Mouse (Mus musculus) yolk sac, embryonic 10.5 days (tissue): Measurements from ENCODE around the gene Crtam.

Experiments
- DNase-seq: peaks from one replicate; pipeline ENCODE4 v3.0.0-alpha.2; 2017; ENCODE audit warnings: low spot score

The Crtam gene

DNA sequence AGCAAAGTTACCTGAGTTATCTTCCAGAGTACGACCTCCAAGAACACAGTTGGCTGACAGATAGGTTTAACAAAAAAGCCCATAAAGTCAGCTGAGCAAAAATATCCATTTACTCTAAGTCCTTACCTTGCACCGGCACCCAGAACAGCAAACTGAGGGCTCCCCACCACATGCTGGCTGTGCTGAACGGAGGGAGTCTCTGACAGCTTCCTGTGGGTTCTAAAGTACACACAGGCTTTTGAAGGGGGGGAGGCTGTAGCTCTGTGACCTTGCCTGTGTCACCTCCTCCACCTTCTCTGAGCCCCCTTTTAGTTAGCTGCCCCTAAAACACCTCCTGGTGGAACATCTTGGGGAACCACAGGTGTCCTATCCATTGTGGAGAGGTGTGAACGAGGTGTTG is at the start of gene Crtam:
TSS of gene Crtam (minus strand) at position 214 of the 400 bp plus-strand sequence.
- DNase-seq, result no peak

DNA sequence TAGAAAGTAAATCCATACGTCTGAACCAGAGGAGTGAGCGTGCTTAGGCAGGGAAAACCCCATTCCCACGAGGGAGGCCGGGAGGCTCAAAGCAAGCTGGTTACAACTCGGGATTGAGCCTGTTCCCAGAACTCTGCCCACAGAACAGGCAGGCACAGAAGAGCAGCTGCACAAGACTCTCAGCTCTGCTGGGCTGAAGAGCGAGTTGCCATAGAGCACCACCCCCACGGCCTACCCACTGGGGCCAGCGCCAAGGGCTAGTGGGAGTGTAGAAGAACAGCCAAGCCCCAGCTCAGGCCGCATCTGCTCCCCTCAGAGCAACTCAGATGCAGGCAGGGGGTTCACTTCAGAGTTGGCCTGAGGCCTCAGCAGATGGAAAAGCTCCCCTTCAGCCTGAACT is 49.7 kb upstream of the Crtam start:
- no peak for DNase-seq

DNA sequence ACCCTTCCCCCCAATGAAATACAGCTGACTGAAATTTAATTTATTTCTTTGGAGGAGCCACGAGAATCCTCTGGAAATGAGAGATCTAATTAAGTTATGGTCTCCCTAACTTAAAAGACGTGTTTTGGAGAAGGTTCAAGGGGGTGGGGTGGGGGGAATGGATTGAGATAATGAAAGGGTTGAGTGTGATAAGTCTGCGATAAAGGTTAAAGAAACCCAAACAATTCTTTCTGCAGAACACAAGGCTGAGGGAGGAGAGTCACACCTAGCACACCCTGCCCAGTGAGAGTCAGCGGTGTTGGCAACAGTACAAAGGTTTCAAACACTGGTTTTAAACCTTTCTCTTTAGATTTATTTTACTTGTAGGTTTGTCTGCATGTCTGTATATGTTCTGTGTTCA is 49.0 kb upstream of the Crtam start:
- no peak for DNase-seq

DNA sequence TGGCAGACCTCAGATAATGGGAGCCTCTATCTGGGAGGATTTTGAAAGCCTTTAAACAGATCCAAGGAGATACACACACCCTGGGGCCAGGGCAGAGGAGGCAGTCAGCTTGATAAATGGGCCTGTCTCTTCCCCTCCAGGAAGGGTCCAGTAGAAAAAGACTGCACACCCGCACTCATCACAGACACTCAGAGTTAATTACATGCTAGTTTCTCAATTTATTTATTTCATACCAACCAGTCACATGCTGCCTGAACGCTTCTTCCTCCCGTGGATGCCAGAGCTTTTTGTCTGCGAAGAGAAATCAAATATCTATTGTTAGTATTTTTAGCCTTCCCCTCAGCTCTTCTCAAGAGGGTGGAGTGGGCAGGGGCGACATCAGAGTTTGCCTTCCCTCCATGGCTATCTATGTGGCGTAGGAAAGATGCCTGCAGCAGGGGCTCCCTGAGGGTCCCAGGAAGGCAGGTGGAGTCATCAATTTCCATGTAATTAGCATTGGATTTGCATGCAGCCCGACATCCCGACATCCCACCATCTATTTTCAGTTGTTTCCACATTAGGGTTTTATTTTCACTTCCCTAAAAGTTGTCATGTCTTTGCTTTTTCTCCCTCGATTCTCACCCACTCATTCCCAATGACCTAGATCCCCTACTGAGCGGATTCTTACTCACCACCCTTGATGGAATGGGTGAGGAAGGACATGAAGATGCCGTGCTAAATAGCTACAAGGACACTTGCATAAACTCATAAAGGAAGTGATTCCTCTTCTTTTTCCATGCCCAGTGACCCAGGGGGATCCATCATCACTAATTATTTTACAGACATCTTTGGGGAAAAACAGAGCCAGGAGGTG is 46.9 kb upstream of the Crtam start:
- no peak for DNase-seq

DNA sequence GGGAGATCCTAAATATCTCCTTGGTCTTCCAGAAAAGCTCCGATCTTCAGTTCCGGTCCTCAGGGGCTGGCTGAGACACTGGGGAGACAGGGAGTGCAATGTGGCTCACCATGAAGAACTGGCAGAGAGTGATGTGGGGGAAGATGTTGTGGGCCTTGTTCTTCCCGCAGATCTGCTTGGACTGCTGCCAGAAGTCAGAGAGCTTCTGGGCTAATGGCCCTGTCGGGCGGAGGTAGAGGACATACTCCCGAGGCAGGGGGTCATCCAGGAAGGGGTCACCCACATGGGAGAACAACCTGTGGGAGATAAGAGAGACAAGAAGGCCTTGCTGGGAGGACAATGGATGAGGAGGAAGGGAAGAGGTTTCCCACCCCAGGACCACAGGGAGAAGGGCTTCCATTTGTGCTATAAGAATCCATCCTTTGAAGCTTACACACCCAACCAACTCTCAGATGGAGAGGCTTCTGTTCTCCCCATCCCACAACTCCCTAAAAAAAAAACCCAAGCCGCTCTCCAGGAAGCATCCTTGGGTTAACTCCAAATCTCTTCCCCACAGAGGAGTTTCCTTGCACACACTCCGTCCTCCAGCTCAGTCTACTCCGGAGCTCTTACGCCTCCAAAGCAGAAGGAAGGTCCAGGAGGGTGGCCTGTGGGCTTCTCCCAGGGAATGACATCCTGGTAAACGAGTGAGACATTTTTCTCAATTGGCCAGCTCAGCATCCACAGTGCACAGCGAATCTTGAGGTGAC is 46.1 kb upstream of the Crtam start:
- DNase-seq, result no peak

DNA sequence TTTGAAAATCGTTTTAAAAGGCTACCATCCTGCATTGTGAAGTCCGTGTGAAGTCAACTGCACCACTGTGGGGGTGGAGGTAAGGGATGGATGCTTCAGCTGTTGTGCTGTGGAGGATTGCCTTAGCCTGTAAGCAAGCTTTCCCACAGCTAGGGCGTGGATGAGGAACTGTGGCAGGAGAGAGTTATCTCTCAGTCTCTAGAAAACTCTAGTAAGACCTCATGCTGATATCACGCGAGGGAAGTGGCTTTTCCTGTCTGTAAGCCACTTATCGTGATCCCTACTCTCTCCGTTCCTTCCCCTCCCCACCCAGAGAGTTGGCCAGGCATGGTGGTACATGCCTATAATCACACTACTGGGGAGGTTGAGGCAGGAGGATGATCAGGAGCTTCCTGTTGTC is 44.9 kb upstream of the Crtam start:
- no peak for DNase-seq

DNA sequence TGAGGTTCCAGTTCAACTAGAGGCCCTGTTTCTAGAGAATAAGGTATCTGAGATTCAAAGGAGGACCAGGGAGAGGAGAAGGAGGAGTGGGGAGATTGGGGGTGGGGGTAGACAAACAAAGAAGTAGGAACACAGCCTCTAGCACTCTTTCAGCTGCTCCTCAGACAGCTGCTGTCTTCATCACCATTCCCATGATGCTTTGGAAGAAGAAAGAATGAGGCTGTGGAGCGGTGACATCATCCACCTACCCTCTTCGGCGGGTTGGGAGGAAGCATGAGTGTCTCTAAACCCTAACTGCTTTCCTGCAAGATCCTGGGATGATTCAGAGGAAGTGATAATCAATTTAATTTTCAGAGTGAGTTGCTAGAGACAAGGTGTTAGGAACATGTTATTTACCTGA is 44.4 kb upstream of the Crtam start:
- no peak for DNase-seq

DNA sequence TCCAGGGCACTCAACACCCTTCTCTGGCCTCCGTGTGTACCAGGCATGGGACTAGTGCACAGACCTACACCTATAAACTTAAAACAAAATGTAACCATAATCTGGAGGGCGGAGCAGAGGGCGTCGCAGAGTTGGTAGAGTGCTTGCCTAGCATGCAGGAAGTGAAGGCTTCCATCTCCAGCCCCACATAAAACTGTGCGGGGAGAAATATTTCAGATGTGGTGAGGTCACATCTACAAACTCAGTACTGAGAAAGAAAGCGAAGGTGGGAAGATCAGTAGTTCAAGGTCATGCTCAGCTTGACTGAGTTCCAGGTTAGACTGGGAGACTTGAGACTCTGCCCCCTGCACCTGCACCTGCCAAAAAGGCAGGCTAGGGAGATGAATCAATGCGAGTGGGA is 43.8 kb upstream of the Crtam start:
- no peak for DNase-seq

DNA sequence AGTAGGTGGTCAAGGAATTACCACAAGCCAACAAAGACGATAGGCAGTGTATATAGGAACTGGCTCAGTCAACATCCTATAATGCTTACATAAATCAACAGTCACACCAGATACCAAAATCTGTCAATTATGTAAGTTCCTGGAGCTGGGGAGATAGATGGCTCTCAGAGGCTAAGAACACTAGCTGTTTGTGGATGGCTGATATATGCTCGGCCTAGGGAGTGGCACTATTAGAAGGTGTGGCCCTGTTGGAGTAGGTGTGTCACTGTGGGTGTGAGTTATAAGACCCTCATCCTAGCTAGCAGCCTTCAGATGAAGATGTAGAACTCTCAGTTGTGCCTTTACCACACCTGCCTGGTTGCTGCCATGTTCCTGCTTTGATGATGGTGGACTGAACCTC is 43.2 kb upstream of the Crtam start:
- no peak for DNase-seq

DNA sequence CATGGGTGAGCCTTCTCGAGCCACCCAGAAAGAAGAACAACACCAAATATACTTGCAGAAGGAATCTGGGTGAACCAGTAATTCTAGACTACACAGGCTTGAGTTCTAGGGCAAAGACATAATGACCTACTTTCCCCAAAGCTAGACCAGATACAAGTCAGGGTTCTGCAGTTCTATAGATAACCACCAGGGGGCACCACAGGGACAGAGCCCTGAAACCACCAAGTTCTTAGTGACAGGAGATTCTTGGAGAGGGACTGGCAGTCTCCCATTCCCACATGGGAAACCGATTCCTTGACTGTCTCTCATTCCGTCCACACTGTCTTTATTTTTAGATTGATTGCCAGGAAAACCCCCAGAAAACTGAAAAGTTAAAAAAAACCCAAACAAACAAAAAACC is 40.2 kb upstream of the Crtam start:
- DNase-seq, result peak; percentile 69

DNA sequence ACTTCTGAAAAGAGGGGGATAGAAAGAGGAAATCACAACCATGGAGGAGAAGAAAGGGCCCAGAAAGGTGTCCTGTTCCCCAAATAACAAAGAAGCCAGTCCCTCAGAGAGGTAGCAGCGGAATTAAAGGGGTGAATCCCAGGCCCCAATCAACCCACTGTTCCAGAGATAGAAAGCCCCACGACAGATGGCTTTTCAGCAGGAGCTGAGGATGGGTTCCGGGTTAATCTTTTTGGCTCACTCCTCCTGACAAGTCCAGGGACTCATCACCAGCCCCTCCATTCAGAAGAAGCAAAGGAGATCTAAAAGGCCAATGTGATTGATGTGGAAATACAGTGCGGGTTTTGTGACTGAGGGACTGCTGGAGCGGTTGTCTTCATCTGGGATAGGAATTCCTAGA is 39.2 kb upstream of the Crtam start:
- DNase-seq, result no peak

DNA sequence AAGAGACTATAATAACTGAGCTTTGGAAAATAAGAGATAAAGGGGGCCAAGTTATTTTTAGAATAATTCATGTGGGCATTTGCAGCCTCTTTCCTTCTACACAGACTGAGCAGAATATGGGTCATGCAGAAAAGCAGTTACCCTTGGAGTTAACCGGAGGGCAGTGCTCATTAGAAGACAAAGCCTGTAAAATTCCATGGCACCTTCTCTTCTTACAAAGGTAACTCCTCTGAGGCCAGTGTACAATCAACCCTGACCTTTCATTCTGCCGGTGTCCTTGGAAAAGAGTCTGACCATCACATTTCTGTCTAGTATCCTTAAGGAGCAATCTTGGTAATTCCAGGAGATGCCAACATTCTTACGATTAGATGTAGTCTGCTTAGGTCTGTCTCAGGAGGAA is 37.0 kb upstream of the Crtam start:
- no peak for DNase-seq

DNA sequence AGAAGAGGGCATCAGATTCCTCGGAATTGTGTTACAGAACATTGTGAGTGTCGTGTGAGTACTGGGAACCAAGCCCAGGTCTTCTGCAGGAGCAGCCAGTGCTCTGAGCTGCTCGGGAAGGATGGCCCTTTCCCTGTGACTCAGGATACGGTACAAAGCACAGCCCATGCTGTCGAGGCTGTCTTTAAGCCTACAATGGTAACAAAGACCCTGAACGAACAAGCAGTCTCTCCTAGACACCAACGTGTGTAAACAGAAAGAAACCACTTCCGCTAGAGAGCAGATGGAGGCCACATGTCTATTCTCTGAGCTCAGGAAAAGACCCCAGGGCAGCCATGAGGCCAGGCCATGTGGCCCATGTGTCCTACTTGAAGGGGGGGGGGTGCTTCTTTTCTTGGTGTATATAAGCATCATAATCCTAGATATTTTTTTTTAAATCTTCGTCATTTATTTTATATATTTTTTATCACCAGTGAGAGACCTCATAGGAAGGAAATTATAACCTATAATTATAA is 33.8 kb upstream of the Crtam start:
- no peak for DNase-seq

DNA sequence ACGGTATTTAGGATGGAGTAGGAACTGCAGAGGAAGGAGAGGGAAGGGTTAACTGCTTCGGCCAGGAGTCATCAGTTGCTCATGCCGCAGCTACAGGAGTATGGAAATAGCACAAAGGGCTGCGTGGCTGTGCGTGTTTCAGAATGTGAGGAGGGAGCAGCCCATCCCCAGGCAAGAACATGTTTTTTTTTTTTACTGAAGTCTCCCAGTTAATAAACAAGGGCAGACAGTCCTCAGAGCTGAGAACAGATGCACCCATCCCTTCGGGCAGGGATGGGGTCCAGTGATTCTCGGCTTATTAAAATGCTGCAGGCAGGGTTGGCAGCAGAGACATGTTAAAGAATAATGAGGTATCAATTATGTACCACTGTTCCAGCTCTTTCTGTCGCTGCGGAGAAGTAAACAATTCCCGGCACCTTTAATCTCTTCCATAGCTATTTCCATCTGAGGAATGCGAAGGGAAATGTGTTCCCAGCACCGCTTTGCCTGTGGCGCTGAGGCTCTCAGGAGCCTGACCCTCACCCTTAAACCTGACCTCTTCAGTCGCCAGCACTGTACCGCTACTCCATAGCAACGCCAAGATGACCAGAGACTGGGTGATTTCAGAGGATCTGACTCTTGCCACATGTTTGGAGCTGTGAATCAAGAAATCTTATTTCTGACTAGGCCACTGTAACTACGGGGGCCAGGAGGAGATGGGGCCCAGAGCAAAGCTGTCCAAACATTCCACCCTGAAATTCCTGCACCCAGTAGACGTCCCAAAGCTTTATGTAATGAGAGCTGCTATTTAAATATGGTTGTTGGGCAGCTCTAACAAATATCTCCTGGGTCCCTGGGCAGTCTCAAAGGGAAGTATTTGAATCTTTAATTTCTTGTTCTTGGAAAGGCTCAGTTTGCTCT is 27.4 kb upstream of the Crtam start:
- DNase-seq, result no peak

DNA sequence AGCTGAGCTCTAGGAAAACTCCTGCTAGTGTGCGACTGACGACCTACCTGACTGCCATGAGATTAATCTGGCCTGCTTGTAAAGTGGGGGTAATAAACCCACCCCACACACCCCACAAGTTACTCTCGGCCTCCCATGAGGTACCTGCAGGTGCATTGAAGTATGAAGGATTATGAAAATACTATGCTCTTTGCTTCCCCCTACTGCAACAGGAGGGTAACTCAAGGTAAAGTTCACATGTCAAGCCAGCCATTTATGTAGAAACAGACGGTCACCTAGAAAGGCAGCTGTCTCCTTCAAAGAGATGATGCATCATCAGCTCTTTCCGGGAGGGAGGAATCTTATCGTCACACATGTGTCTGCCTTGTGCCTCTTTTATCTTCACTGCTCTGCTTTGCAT is 25.4 kb upstream of the Crtam start:
- no peak for DNase-seq

DNA sequence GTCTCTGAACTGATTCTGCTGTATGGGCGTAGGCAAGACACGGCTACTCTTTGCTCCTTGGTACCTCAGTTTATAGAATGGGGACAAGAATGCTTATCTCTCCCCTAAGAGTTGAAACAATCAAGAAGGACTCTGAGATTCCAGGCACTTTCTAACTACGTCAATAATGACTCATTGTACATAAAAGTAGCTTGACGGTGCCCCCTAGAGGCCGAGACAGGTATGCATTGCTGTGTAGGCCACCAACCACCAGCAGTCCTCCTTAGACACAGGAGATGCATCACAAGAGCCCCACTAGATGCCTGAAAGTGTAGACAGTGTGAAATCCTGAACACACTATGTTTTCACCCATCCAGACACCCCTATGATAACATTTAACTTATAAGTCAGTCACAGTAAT is 24.0 kb upstream of the Crtam start:
- DNase-seq, result peak; percentile 15

DNA sequence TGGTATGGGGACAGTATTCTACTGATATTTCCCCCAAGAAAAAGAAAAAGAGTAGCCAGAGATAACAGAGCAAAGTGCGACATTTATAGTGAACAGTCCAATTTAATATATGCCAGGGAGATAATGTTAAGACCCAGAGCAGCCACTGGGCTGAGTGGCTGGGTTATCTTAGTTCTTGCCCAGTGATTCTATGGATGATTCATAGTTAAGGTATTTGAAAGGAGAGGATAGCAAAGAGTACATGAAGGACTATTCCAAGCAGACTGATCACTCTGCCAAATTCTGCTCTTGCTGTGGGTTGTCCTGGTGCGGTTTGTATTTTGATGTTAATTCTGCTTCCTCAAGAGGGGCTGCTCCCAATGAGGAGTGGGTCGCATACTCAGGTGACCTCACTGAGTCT is 17.3 kb upstream of the Crtam start:
- DNase-seq, result no peak

DNA sequence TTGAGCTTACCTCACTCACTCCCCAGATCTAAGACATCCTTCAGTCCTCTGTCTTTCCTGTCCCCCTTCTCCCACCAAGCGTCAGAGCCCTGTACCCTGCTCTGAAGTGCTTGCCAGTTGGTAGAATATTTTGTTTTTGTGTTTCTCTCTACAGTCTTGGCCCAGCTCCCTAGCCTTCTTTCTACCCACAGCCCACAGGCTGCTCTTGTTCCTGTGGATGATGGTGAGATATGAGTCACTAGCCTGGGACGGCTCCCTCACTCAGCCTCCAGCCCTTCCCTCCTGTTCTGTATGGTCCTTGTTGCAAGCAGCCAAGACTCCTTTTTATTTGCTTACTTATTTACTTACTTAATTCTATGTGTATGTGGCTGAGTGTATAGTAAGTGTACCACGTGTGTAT is 16.1 kb upstream of the Crtam start:
- no peak for DNase-seq

DNA sequence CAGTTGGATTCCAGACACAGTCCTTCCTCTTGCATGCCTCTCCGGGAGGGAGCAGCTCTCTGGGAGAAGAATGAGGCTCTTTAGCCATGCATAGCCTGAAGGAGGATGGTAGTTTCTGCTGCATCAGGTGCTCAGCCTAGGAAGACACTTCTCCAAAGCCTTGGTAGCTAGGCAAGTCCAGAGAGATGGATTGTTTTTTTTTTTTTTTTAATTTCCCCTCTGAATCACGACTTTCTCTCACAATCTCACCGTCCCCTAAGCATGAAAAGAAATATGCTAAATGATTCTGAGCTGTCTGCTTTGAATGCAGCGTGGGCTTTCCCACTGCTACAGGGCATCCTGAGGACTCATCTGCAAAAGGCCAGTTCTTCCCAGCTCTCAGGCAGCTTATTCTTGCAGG is 10.1 kb upstream of the Crtam start:
- no peak for DNase-seq

DNA sequence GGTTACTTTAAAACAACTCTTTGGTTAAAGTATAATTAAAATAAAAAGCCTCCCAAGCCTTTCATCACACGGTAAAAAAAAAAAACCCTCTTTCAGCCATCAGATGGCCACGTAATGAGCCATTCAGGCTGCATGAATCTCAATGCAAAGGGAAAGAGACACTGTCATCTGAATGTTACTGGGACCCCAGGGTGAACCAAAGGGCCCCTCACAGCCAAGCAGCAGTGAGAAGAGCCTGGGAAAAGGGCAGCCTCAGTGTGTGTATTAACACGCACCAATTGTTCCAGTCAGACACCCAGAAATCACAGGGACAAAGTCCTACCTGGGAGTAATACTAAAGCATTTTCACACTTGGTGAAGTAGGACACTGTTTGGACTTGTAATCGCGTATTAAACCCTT is 8.0 kb upstream of the Crtam start:
- no peak for DNase-seq

DNA sequence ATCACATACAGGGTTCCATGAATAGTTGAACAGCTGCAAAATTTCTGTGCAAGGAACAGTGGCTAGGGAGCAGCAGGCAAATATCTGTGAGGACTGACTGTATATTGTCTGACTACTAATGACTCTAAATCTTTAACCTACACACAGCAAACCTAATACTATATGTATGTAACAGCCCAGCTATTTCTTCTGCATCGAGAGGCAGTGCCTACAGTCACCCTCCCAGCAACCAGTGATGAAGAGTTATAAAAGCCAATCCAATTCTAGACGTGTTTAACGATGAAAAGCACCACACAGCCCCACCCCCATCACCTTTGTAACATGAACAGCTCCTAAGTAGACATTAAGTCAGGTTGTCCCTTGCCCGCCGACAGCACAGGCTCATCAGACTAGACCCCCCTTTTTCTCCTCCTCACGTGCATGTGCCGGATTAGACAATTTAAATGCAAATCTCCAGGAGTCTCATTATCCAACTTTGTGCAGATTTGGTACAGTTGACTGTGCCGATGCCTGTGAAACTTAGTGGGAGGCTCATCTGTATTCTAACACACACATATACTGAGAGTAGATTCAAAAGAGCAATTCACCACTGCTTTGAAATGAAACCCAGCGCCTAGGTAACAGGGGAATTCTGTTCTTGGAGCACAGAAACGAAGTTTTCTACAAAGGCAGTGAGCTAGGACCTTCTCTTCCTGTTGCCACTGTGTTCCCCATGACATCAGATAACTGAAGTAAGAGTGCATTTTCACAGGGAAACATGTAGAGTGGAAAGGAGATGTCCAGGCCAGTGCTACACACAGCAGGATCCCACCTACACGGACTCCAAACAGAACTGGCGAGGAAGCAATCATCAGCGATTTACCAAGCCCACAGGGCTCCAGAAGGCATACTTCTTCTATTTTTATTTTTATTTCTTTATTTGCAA is 7.3 kb upstream of the Crtam start:
- no peak for DNase-seq
